Mouse (Mus musculus) intestine, postnatal 0 days (tissue): ENCODE data around the gene Tubgcp3. TPM values are rescaled to one million over a fixed set of nuclear protein-coding genes. Genes with fewer than 3 reads are reported as not detected.

Source experiments
- ATAC-seq: fragments of 200-750 bp; cut with Nextera tagmentation; 2 replicates; pipeline ENCODE4 v1.8.0; 2017; ENCODE audit warnings: mild to moderate bottlenecking, moderate TSS enrichment, moderate library complexity
- H3K27ac ChIP-seq: fragments of 300-500 bp; sonication (generic); 2 replicates; pipeline ENCODE4 v1.5.1; 2014; ENCODE audit warnings: mild to moderate bottlenecking, low read depth, low read length, moderate library complexity
- H3K27me3 ChIP-seq: fragments of 300-500 bp; sonication (generic); replicated peaks from 2 replicates; pipeline ENCODE4 v1.6.1; 2014; ENCODE audit warnings: low read length, mixed read lengths; ENCODE audit not compliant: control insufficient read depth, insufficient read depth
- H3K36me3 ChIP-seq: fragments of 300-500 bp; sonication (generic); 2 replicates; pipeline ENCODE4 v1.6.1; 2014; ENCODE audit warnings: mild to moderate bottlenecking, moderate library complexity; ENCODE audit not compliant: control insufficient read depth, insufficient read depth
- H3K4me1 ChIP-seq: fragments of 300-500 bp; sonication (generic); replicated peaks from 2 replicates; pipeline ENCODE4 v1.6.1; 2014; ENCODE audit warnings: antibody characterized with exemption, low read length, mixed read lengths; ENCODE audit not compliant: control insufficient read depth, insufficient read depth
- H3K4me2 ChIP-seq: fragments of 300-500 bp; sonication (generic); replicated peaks from 2 replicates; pipeline ENCODE4 v1.6.1; 2014; ENCODE audit warnings: low read depth, mild to moderate bottlenecking, moderate library complexity
- H3K4me3 ChIP-seq: fragments of 300-500 bp; sonication (generic); 2 replicates; pipeline ENCODE4 v1.5.1; 2014; ENCODE audit warnings: low read depth, low read length
- H3K9ac ChIP-seq: fragments of 300-500 bp; sonication (generic); 2 replicates; pipeline ENCODE4 v1.6.1; 2014; ENCODE audit warnings: mild to moderate bottlenecking, low read depth, low read length
- H3K9me3 ChIP-seq: fragments of 300-500 bp; sonication (generic); 2 replicates; pipeline ENCODE4 v1.6.1; 2016; ENCODE audit warnings: mixed run types; ENCODE audit not compliant: control insufficient read depth
- CTCF ChIP-seq: sonication (generic); IDR thresholded peaks from 2 replicates; pipeline ENCODE4 v1.5.1; 2016; ENCODE audit warnings: low read depth, mild to moderate bottlenecking, control low read depth, antibody characterized with exemption, moderate library complexity
- WGBS: fragments of 180-500 bp; shearing (Covaris S2); extraction: QIAGEN DNeasy Blood & Tissue Kit; methylation state at CpG from one replicate; pipeline ENCODE4 v1.1.7; 2014; 5-methylcytosine and 5-hydroxymethylcytosine counted together
- polyA plus RNA-seq: library from polyadenylated mRNA; unstranded; fragments of >200 nt; fragmentation: Nextera tagmentation; extraction: Ambion mirVana; gene quantifications from 2 replicates; pipeline ENCODE4 v1.2.1, GENCODE M21; 2015

The Tubgcp3 gene
- polyA plus RNA-seq, 1 experiment from 2014 or later = 15.2 TPM

DNA sequence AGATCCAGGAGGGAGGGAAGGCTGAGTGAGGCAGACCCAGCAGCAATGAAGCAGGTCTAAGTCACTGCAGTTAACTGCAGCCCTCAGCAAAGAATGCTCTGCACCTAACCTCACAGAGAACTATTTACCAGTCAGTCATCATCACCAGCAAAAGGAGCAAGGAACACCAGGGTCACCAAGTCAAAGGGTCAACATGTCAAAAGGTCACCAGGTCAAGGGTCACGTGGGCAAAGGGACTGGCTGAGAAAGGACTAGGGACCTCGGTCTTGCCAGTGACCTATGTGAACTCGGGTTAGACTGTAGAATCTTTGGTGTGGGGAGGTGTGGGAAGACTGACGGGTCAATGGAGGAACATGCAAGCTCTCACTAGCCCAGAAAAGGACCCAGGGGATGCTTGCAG is 25.5 kb downstream of the Tubgcp3 start:
- H3K4me3 ChIP-seq = no peak overlapping the region
- ATAC-seq = no peak
- no peak for TF ChIP-seq CTCF
- no peaks in the 10 kb centered on the region for H3K4me1 ChIP-seq
- peaks cover 60% of the 10 kb centered on the region for H3K36me3 ChIP-seq
- no peaks in the 10 kb centered on the region for H3K9me3 ChIP-seq
- H3K27me3 ChIP-seq = no peaks in the 10 kb centered on the region
- WGBS = 74% methylated on average over 4 of the region's 4 CpGs
- no peak overlapping the region for H3K4me2 ChIP-seq
- H3K27ac ChIP-seq = no peak overlapping the region
- no peak overlapping the region for H3K9ac ChIP-seq

DNA sequence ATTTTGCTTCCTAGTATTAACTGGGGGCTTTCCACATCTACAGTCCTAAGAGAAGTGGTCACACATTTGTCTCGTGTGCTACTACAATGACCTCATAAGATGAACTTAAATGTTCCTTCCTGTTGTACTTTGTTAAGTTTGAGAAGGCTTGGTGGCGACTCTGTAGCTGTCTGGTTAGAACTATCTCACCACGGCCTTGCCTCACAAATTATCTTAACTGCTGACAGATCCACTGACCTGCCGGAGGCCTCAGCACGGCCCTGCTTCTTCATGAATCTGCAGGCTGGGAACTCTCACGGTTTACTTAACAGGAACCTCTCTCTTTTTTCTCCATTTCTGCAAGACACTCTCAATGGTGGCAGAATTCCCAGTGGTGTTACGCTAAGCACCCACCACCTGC is 27.2 kb downstream of the Tubgcp3 start:
- TF ChIP-seq CTCF = 0 out of 2 replicates have a peak, but pooled peaks have one; percentile 23
- 66% methylated on average over 7 of the region's 7 CpGs for WGBS
- ATAC-seq = no peak
- Histone ChIP-seq H3K27ac (no peak overlapping the region), H3K4me2 (no peak overlapping the region), H3K36me3 (peaks cover 67% of the 10 kb centered on the region), H3K9me3 (no peaks in the 10 kb centered on the region), H3K27me3 (no peaks in the 10 kb centered on the region), H3K4me3 (no peak overlapping the region), H3K4me1 (no peaks in the 10 kb centered on the region), H3K9ac (no peak overlapping the region)

GRCm38 (mm10) chr8:12644341-12644740 is 27.7 kb downstream of the Tubgcp3 start:
- H3K36me3 ChIP-seq = peaks cover 68% of the 10 kb centered on the region
- H3K4me1 ChIP-seq = no peaks in the 10 kb centered on the region
- TF ChIP-seq CTCF = no peak
- no peak overlapping the region for H3K4me3 ChIP-seq
- no peak for ATAC-seq
- no peak overlapping the region for H3K9ac ChIP-seq
- no peak overlapping the region for H3K27ac ChIP-seq
- no peaks in the 10 kb centered on the region for H3K9me3 ChIP-seq
- WGBS = 78% methylated on average over 8 of the region's 8 CpGs
- H3K27me3 ChIP-seq = no peaks in the 10 kb centered on the region
- no peak overlapping the region for H3K4me2 ChIP-seq

DNA sequence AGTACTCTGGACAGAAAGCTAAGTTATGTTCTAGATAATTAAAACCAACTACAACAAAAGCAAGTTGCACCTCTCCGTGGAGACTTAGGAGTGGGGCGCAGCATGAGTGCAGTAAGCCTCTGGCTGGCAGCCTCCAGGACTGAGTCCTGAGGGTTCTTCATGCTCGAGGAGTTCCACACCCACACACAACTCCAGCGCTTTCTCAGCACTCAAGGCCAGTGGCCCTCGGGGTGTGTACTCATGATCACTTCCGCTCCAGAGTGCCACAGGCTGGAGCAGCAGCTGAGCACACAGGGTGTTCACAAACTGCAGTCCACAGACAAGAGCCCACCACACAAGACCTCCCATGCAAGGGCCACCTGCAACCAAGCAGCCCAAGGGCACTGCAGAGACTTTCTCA is 30.5 kb downstream of the Tubgcp3 start:
- ATAC-seq = no peak
- 82% methylated on average over 6 of the region's 6 CpGs for WGBS
- no peaks in the 10 kb centered on the region for H3K4me1 ChIP-seq
- H3K4me3 ChIP-seq = no peak overlapping the region
- no peak overlapping the region for H3K27ac ChIP-seq
- H3K27me3 ChIP-seq = no peaks in the 10 kb centered on the region
- no peak for TF ChIP-seq CTCF
- no peaks in the 10 kb centered on the region for H3K9me3 ChIP-seq
- no peak overlapping the region for H3K9ac ChIP-seq
- peaks cover 68% of the 10 kb centered on the region for H3K36me3 ChIP-seq
- no peak overlapping the region for H3K4me2 ChIP-seq

DNA sequence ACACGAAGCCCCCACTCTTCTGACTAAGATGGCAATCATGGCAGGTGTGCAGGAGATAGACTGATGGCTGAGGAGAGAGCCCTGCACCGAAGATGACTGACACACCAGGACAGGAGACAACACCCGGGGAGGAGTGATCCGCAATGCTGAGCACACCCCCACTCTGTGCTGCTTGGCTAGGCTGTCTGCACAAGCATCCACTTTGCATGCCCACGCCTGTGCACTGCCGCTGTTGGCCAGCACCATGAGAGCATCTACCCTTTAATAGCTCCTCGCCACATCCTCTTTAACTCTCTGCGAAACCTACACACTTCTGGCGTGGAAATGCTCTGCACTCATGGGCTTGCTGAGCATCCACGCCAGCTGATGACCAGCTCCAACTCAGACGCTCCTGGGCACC is 33.6 kb downstream of the Tubgcp3 start:
- H3K4me2 ChIP-seq = no peak overlapping the region
- 91% methylated on average over 11 of the region's 11 CpGs for WGBS
- no peaks in the 10 kb centered on the region for H3K9me3 ChIP-seq
- no peak overlapping the region for H3K9ac ChIP-seq
- no peaks in the 10 kb centered on the region for H3K27me3 ChIP-seq
- no peak overlapping the region for H3K27ac ChIP-seq
- no peak for ATAC-seq
- no peak overlapping the region for H3K4me3 ChIP-seq
- no peaks in the 10 kb centered on the region for H3K4me1 ChIP-seq
- H3K36me3 ChIP-seq = peaks cover 73% of the 10 kb centered on the region
- TF ChIP-seq CTCF = no peak

DNA sequence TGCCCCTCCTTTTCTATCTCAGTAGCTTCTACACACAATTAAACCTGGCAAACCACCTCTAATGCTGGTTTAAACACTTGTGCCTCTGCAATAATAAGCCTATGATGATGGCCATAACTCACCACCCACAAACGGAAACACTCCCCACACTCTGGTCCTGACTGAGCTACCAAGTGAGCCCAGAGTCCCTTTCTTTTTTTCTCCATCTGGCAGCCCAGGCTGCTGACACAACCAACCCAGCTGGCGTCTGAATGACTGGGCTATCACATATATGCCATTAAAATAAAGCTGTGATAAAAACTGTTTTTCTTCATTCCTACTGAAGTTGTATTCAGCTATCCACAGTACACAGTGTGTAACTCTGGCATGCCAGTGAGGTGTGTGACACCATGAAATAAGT is 36.7 kb downstream of the Tubgcp3 start:
- ATAC-seq = no peak

GRCm38 (mm10) chr8:12629079-12629478 is 43.0 kb downstream of the Tubgcp3 start:
- Histone ChIP-seq H3K9ac (no peak overlapping the region), H3K27me3 (no peaks in the 10 kb centered on the region), H3K4me2 (no peak overlapping the region), H3K27ac (no peak overlapping the region), H3K36me3 (peaks cover 70% of the 10 kb centered on the region), H3K9me3 (no peaks in the 10 kb centered on the region), H3K4me3 (no peak overlapping the region), H3K4me1 (no peaks in the 10 kb centered on the region)
- whole genome bisulfite sequencing = 38% methylated on average over 3 of the region's 3 CpGs
- ATAC-seq = no peak
- TF ChIP-seq CTCF = peak; percentile 86

More for the DNA sequence above, 36.7 kb downstream of the Tubgcp3 start:
- TF ChIP-seq CTCF = no peak
- no peak overlapping the region for H3K27ac ChIP-seq
- no peak overlapping the region for H3K4me2 ChIP-seq
- H3K4me1 ChIP-seq = no peaks in the 10 kb centered on the region
- H3K4me3 ChIP-seq = no peak overlapping the region
- H3K27me3 ChIP-seq = no peaks in the 10 kb centered on the region
- H3K9me3 ChIP-seq = no peaks in the 10 kb centered on the region
- 79% methylated on average over 2 of the region's 2 CpGs for WGBS
- no peak overlapping the region for H3K9ac ChIP-seq
- H3K36me3 ChIP-seq = peaks cover 75% of the 10 kb centered on the region
